9 mouse cellular contexts compared by ENCODE assay signal in genomic region chr13:45903519-45904274, GRCm38 (mm10).
DNase-seq lines count a peak whose midpoint lies in the region; ATAC-seq and TF ChIP-seq lines count a peak whose summit lies in the region.
"Had no signal": no experiment of that assay in that cellular context is flagged by ENCODE, and none has a peak within 500 bp of the region (broad histone marks: within the 10 kb centered on the region; RNA-seq: fewer than 3 reads in every experiment).

No protein-coding gene starts in this region.

- H3K27me3 ChIP-seq in heart, adult 2 months (ENCODE audit: control insufficient read depth, insufficient read depth, low read length) = no peaks in the 10 kb centered on the region
- H3K27me3 ChIP-seq in MEL (ENCODE audit: control insufficient read depth in 1 of 2, insufficient read depth in 2 of 2, low read length in 2 of 2) = no peaks in the 10 kb centered on the region
- H3K27me3 ChIP-seq in intestine, embryonic 15.5 days (replicated peaks) = no peaks in the 10 kb centered on the region
- H3K27me3 ChIP-seq in lung, postnatal 0 days (replicated peaks; ENCODE audit: insufficient read depth, low read length) = no peaks in the 10 kb centered on the region

- no peak for TF ChIP-seq CTCF in heart, adult 2 months (IDR thresholded peaks at IDR 0.05)
- TF ChIP-seq CTCF in MEL (IDR thresholded peaks at IDR 0.05 in 2 of 3, conservative IDR thresholded peaks at IDR 0.05 in 1 of 3; ENCODE audit: control insufficient read depth in 1 of 3, insufficient read depth in 1 of 3, low read depth in 2 of 3, low read length in 3 of 3, poor library complexity in 1 of 3, severe bottlenecking in 1 of 3) = no peak
- TF ChIP-seq CTCF in lung, postnatal 0 days (IDR thresholded peaks at IDR 0.05) = no peak

- H3K4me3 ChIP-seq in heart, adult 2 months = no peak overlapping the region
- H3K4me3 ChIP-seq in MEL (ENCODE audit: control insufficient read depth in 1 of 2, insufficient read depth in 1 of 2, low read depth in 2 of 2, low read length in 2 of 2) = peak overlapping the region; percentile 34 to 46
- no peak overlapping the region for H3K4me3 ChIP-seq in intestine, embryonic 15.5 days (replicated peaks)
- H3K4me3 ChIP-seq in macrophage (ENCODE audit: inconsistent target) = peak overlapping the region; percentile 3; the same call in 1 of the 2 replicates
- no peak overlapping the region for H3K4me3 ChIP-seq in lung, postnatal 0 days (ENCODE audit: low read depth, low read length)

- H3K36me3 ChIP-seq in heart, adult 2 months (ENCODE audit: control insufficient read depth, insufficient read depth, low read length) = peaks cover 2% of the 10 kb centered on the region
- H3K36me3 ChIP-seq in MEL (ENCODE audit: control insufficient read depth in 1 of 2, insufficient read depth in 2 of 2, low read length in 2 of 2) (peaks cover 0 to 39% of the 10 kb centered on the region in 2 experiments; a peak in 2 of 4 replicates), macrophage (ENCODE audit: inconsistent target) (no peaks in the 10 kb centered on the region)
- no peaks in the 10 kb centered on the region for H3K36me3 ChIP-seq in intestine, embryonic 15.5 days
- H3K36me3 ChIP-seq in lung, postnatal 0 days (ENCODE audit: insufficient read depth, low read length) = no peaks in the 10 kb centered on the region

- H3K79me2 ChIP-seq in heart, adult 2 months (replicated peaks; ENCODE audit: control insufficient read depth, insufficient read depth, low read length) = no peaks in the 10 kb centered on the region
- peaks cover 1% of the 10 kb centered on the region for H3K79me2 ChIP-seq in MEL (ENCODE audit: control insufficient read depth, insufficient read depth, low read length, poor library complexity)
- H3K79me2 ChIP-seq in macrophage (ENCODE audit: inconsistent target) = peaks cover 50% of the 10 kb centered on the region; the same call in 1 of the 2 replicates

- TF ChIP-seq POLR2A in heart, adult 2 months (IDR thresholded peaks at IDR 0.05; ENCODE audit: insufficient read depth, low read depth, low read length) = no peak
- TF ChIP-seq POLR2A in MEL (IDR thresholded peaks at IDR 0.05; ENCODE audit: control insufficient read depth in 1 of 2, insufficient read depth in 1 of 2, low read depth in 1 of 2, low read length in 2 of 2, poor library complexity in 1 of 2) = peak in 1 of 2 experiments; percentile 65; a peak in 1 of 4 replicates

- ATAC-seq in intestine, embryonic 15.5 days = peak; percentile 90
- no peak for ATAC-seq in lung, postnatal 0 days

- no peak overlapping the region for H3K4me2 ChIP-seq in intestine, embryonic 15.5 days (replicated peaks)
- no peak overlapping the region for H3K4me2 ChIP-seq in lung, postnatal 0 days (replicated peaks; ENCODE audit: low read depth, low read length)
- H3K4me2 ChIP-seq: lung, embryonic 14.5 days had no signal

- TF ChIP-seq RAD21 in MEL (IDR thresholded peaks at IDR 0.05; ENCODE audit: low read depth, low read length) = no peak

- TF ChIP-seq EP300 in heart, adult 2 months (IDR thresholded peaks at IDR 0.05; ENCODE audit: insufficient read depth, low read depth, low read length) = no peak
- peak; percentile 84 to 93 for TF ChIP-seq EP300 in MEL (IDR thresholded peaks at IDR 0.05; ENCODE audit: low read depth in 1 of 2, low read length in 2 of 2)
- TF ChIP-seq EP300 in lung, postnatal 0 days (IDR thresholded peaks at IDR 0.05) = no peak

- DNase-seq in heart, adult 2 months = peak; percentile 27 to 37
- no peak for DNase-seq in heart, postnatal 10 days
- DNase-seq in MEL (ENCODE audit: low read depth, low spot score) = peak; percentile 93
- no peak for DNase-seq in cerebellum, postnatal 14 days
- no peak for DNase-seq in lung, postnatal 0 days (ENCODE audit: low spot score)
- no peak for DNase-seq in spleen, postnatal 10 days (ENCODE audit: low spot score in 2 of 2)
- DNase-seq: lung, embryonic 14.5 days had no signal

- no peaks in the 10 kb centered on the region for H3K9me3 ChIP-seq in MEL (replicated peaks; ENCODE audit: insufficient read depth, low read length)
- H3K9me3 ChIP-seq in intestine, embryonic 15.5 days = no peaks in the 10 kb centered on the region
- no peaks in the 10 kb centered on the region for H3K9me3 ChIP-seq in lung, postnatal 0 days (ENCODE audit: low read length)

- no peak overlapping the region; the same call in 1 of the 2 replicates for H3K27ac ChIP-seq in heart, adult 2 months
- H3K27ac ChIP-seq in MEL (ENCODE audit: control insufficient read depth, low read depth, low read length) = peak overlapping the region; percentile 100
- H3K27ac ChIP-seq in intestine, embryonic 15.5 days = no peak overlapping the region; the same call in 1 of the 2 replicates
- peak overlapping the region; percentile 92 for H3K27ac ChIP-seq in macrophage
- no peak overlapping the region for H3K27ac ChIP-seq in lung, postnatal 0 days (ENCODE audit: low read length)

- no peak overlapping the region for H3K9ac ChIP-seq in heart, adult 2 months (ENCODE audit: low read depth, low read length)
- H3K9ac ChIP-seq in MEL (ENCODE audit: control insufficient read depth, low read depth, low read length, poor library complexity, severe bottlenecking) = peak overlapping the region; percentile 72
- H3K9ac ChIP-seq in intestine, embryonic 15.5 days = no peak overlapping the region
- no peak overlapping the region for H3K9ac ChIP-seq in lung, postnatal 0 days (replicated peaks; ENCODE audit: low read depth)
- H3K9ac ChIP-seq: lung, embryonic 14.5 days had no signal

- WGBS in heart, adult 2 months = 54% methylated on average over 12 of the region's 12 CpGs
- 68% methylated on average over 12 of the region's 12 CpGs for WGBS in intestine, embryonic 15.5 days
- WGBS in macrophage (ENCODE audit: missing documents) = 1% methylated on average over 12 of the region's 12 CpGs
- 62% methylated on average over 12 of the region's 12 CpGs for WGBS in lung, postnatal 0 days

- peaks cover 10% of the 10 kb centered on the region for H3K4me1 ChIP-seq in heart, adult 2 months (ENCODE audit: control insufficient read depth, insufficient read depth, low read length)
- H3K4me1 ChIP-seq in MEL (ENCODE audit: control insufficient read depth in 1 of 2, insufficient read depth in 2 of 2, low read length in 2 of 2) = peaks cover 8 to 40% of the 10 kb centered on the region in 2 experiments
- H3K4me1 ChIP-seq in intestine, embryonic 15.5 days (replicated peaks) = 0 out of 2 replicates have a peak, but pooled peaks cover 15% of the 10 kb centered on the region
- H3K4me1 ChIP-seq in lung, postnatal 0 days (ENCODE audit: insufficient read depth, low read depth, low read length) = no peaks in the 10 kb centered on the region; the same call in 1 of the 2 replicates

- intact Hi-C loops in heart, adult 2 months (cut with DNase I) = no loop called here
- intact Hi-C loops in heart, postnatal 10 days (cut with DNase I) = no loop called here

TF ChIP-seq in MEL, 35 proteins besides CTCF, POLR2A, EP300 and RAD21 (continues in another document):
- TF ChIP-seq CHD2 (IDR thresholded peaks at IDR 0.05; ENCODE audit: low read length) = peak; percentile 42; the same call in 1 of the 2 replicates
- TF ChIP-seq ZMIZ1 (IDR thresholded peaks at IDR 0.05; ENCODE audit: low read depth, low read length) = 0 out of 2 replicates have a peak, but pooled peaks have one; percentile 46
- TF ChIP-seq CHD1 (IDR thresholded peaks at IDR 0.05; ENCODE audit: low read depth, low read length) = peak; percentile 70; the same call in 1 of the 2 replicates
- no peak for TF ChIP-seq POLR2AphosphoS5 (IDR thresholded peaks at IDR 0.05; ENCODE audit: borderline replicate concordance, low read depth, low read length)
- no peak for TF ChIP-seq NRF1 (IDR thresholded peaks at IDR 0.05; ENCODE audit: insufficient read depth, low read depth, low read length, poor library complexity, severe bottlenecking)
- peak; percentile 62; the same call in 1 of the 2 replicates for TF ChIP-seq MYB (IDR thresholded peaks at IDR 0.05; ENCODE audit: low read depth, low read length)
- 0 out of 2 replicates have a peak, but pooled peaks have one; percentile 10 for TF ChIP-seq ZC3H11A (IDR thresholded peaks at IDR 0.05; ENCODE audit: low read depth, low read length)
- TF ChIP-seq ZKSCAN1 (IDR thresholded peaks at IDR 0.05; ENCODE audit: low read depth, low read length) = peak; percentile 100
- TF ChIP-seq TCF12 (IDR thresholded peaks at IDR 0.05; ENCODE audit: low read depth, low read length) = peak; percentile 78; the same call in 1 of the 2 replicates
- TF ChIP-seq MYC (IDR thresholded peaks at IDR 0.05; ENCODE audit: low read depth, low read length) = peak; percentile 93
- TF ChIP-seq E2F4 (IDR thresholded peaks at IDR 0.05; ENCODE audit: borderline replicate concordance, low read depth, low read length) = no peak
- no peak for TF ChIP-seq GABPA (IDR thresholded peaks at IDR 0.05; ENCODE audit: low read depth, low read length)
- peak; percentile 51 for TF ChIP-seq NELFE (IDR thresholded peaks at IDR 0.05; ENCODE audit: low read depth, low read length)
- TF ChIP-seq USF2 (IDR thresholded peaks at IDR 0.05; ENCODE audit: borderline replicate concordance in 1 of 2, insufficient read depth in 1 of 2, low read depth in 1 of 2, low read length in 2 of 2) = no peak
- TF ChIP-seq TAL1 (IDR thresholded peaks at IDR 0.05; ENCODE audit: low read length) = peak; percentile 54; the same call in 1 of the 2 replicates
- TF ChIP-seq RCOR1 (IDR thresholded peaks at IDR 0.05; ENCODE audit: low read depth, low read length) = peak; percentile 87
- no peak for TF ChIP-seq POLR2AphosphoS2 (IDR thresholded peaks at IDR 0.05; ENCODE audit: low read length)
- TF ChIP-seq MAFK (IDR thresholded peaks at IDR 0.05; ENCODE audit: borderline replicate concordance, low read depth, low read length) = peak; percentile 74; the same call in 1 of the 2 replicates
- TF ChIP-seq ELF1 (IDR thresholded peaks at IDR 0.05; ENCODE audit: low read depth, low read length) = no peak
- peak; percentile 77 for TF ChIP-seq JUND (IDR thresholded peaks at IDR 0.05; ENCODE audit: low read depth, low read length)
- TF ChIP-seq MXI1 (IDR thresholded peaks at IDR 0.05; ENCODE audit: low read depth, low read length) = peak; percentile 74; the same call in 1 of the 2 replicates
- TF ChIP-seq UBTF (IDR thresholded peaks at IDR 0.05; ENCODE audit: borderline replicate concordance, insufficient read depth, low read depth, low read length) = no peak
- TF ChIP-seq GATA1 (IDR thresholded peaks at IDR 0.05; ENCODE audit: low read depth, low read length) = peak; percentile 90
- peak; percentile 87 for TF ChIP-seq BHLHE40 (IDR thresholded peaks at IDR 0.05; ENCODE audit: borderline replicate concordance, low read depth, low read length)
- 0 out of 2 replicates have a peak, but pooled peaks have one; percentile 51 for TF ChIP-seq MEF2A (IDR thresholded peaks at IDR 0.05; ENCODE audit: extremely low read depth, insufficient replicate concordance, low read depth, low read length, poor library complexity, severe bottlenecking)
- TF ChIP-seq MAZ (IDR thresholded peaks at IDR 0.05; ENCODE audit: low read depth, low read length) = peak; percentile 94; the same call in 1 of the 2 replicates
- peak; percentile 65 for TF ChIP-seq MAX (IDR thresholded peaks at IDR 0.05; ENCODE audit: low read length)

Comparison
In these comparisons a context has a peak if more than half of its experiments do, and no peak if none do; other contexts are left out.
1. DNase-seq: peak in heart, adult 2 months (2 of 2) and MEL (single experiment); none in heart, postnatal 10 days (0 of 2), cerebellum, postnatal 14 days (0 of 2), lung, postnatal 0 days (single experiment) and spleen, postnatal 10 days (0 of 2).
2. H3K27ac ChIP-seq: peak in MEL (single experiment) and macrophage (single experiment); none in heart, adult 2 months (single experiment), intestine, embryonic 15.5 days (single experiment) and lung, postnatal 0 days (single experiment).
3. H3K4me3 ChIP-seq: peak in MEL (2 of 2) and macrophage (single experiment); none in heart, adult 2 months (single experiment), intestine, embryonic 15.5 days (single experiment) and lung, postnatal 0 days (single experiment).